Mouse (Mus musculus) thymus, postnatal 25 days (tissue): ENCODE results near the gene Xylb.
"Not testable (repeated sequence)": the region's sequence is repeated elsewhere in the genome, so short reads cannot be mapped to it uniquely, and the experiment has no call there.

Experiments
- DNase-seq: peaks from one replicate; pipeline ENCODE4 v3.0.0; 2022

Gene Xylb

GRCm38 (mm10) chr9:119342728-119343127, 14.5 kb upstream of the Xylb start:
- no peak for DNase-seq

GRCm38 (mm10) chr9:119346376-119346775, 10.8 kb upstream of the Xylb start:
- no peak for DNase-seq

- no peak for DNase-seq
These were observed 6.7 kb upstream of the Xylb start for GRCm38 (mm10) chr9:119350531-119350930.

GRCm38 (mm10) chr9:119350947-119351705, 6.1 kb upstream of the Xylb start:
- no peak for DNase-seq

GRCm38 (mm10) chr9:119352060-119352459, 5.1 kb upstream of the Xylb start:
- DNase-seq: peak; percentile 72

- DNase-seq: no peak
These were observed 3.3 kb upstream of the Xylb start for GRCm38 (mm10) chr9:119353926-119354325.

- no peak for DNase-seq
These were observed 1.2 kb upstream of the Xylb start for GRCm38 (mm10) chr9:119355943-119356342.

GRCm38 (mm10) chr9:119358058-119358429, 863 bp downstream of the Xylb start:
- no peak for DNase-seq

GRCm38 (mm10) chr9:119361416-119361815, 4.2 kb downstream of the Xylb start:
- no peak for DNase-seq

GRCm38 (mm10) chr9:119363229-119363628, 6.0 kb downstream of the Xylb start:
- no peak for DNase-seq

GRCm38 (mm10) chr9:119365284-119365683, 8.1 kb downstream of the Xylb start, which contains the start of gene Slc22a14:
Gene Slc22a14, minus strand, starts transcription at chr9:119365553.
- DNase-seq: no peak

GRCm38 (mm10) chr9:119368367-119368766, 11.2 kb downstream of the Xylb start:
- no peak for DNase-seq

GRCm38 (mm10) chr9:119370770-119371169, 13.6 kb downstream of the Xylb start:
- not testable (repeated sequence) for DNase-seq

- DNase-seq: no peak
These were observed 14.1 kb downstream of the Xylb start for GRCm38 (mm10) chr9:119371251-119371650.

- DNase-seq: no peak
These were observed 17.8 kb downstream of the Xylb start for GRCm38 (mm10) chr9:119375008-119375407.

GRCm38 (mm10) chr9:119375556-119375955, 18.4 kb downstream of the Xylb start:
- no peak for DNase-seq

GRCm38 (mm10) chr9:119378231-119378630, 21.1 kb downstream of the Xylb start:
- DNase-seq: no peak

GRCm38 (mm10) chr9:119382603-119383002, 25.4 kb downstream of the Xylb start:
- DNase-seq: no peak

GRCm38 (mm10) chr9:119388956-119389355, 31.8 kb downstream of the Xylb start:
- no peak for DNase-seq

- no peak for DNase-seq
These were observed 33.0 kb downstream of the Xylb start for GRCm38 (mm10) chr9:119390214-119390613.

- no peak for DNase-seq
These were observed 37.6 kb downstream of the Xylb start for GRCm38 (mm10) chr9:119394808-119395207.

- no peak for DNase-seq
These were observed 44.2 kb downstream of the Xylb start for GRCm38 (mm10) chr9:119401351-119401750.

- peak; percentile 92 for DNase-seq
These were observed 44.6 kb downstream of the Xylb start, which contains the start of gene Acvr2b for GRCm38 (mm10) chr9:119401801-119402214. Gene Acvr2b, plus strand, starts transcription at chr9:119402118.

GRCm38 (mm10) chr9:119402253-119403235, 45.4 kb downstream of the Xylb start:
- peak; percentile 55 for DNase-seq
